Comparison of ENCODE assay signal across 31 mouse cellular contexts in the genomic region with DNA sequence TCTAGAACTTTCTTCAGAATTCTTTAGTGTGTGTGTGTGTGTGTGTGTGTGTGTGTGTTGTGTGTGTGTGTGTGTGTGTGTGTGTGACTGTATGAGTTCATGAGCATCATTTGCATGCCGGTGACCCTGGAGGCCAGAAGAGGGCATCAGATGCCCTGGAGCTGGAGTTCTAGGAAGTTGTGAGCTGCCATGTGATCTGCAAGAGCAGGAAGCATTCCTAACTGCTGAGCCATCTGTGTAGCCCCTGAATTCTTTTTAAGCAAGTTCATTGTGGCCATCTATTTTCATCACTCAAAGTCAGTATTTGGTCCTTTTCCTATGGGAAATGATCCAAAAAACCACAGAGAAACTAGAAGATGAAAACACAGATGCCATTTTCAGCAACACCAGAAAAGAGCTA. TPM values are rescaled to one million over a fixed set of nuclear protein-coding genes. Genes with fewer than 3 reads are reported as not detected.
A peak's percentile ranks its signal among the peaks of the same experiment; 100 is the strongest.
DNase-seq lines count a peak whose midpoint lies in the region; ATAC-seq and TF ChIP-seq lines count a peak whose summit lies in the region.
"Had no signal": no experiment of that assay in that cellular context is flagged by ENCODE, and none has a peak within 500 bp of the region (broad histone marks: within the 10 kb centered on the region; RNA-seq: fewer than 3 reads in every experiment).

No protein-coding gene starts in this region.

- H3K27ac ChIP-seq in liver, embryonic 14.5 days, result no peak overlapping the region
- H3K27ac ChIP-seq in liver, postnatal 0 days (ENCODE audit: low read depth), result no peak overlapping the region
- H3K27ac ChIP-seq in MEL (ENCODE audit: control insufficient read depth, low read depth, low read length), result no peak overlapping the region
- H3K27ac ChIP-seq in embryonic fibroblast, embryonic 13.5 days (ENCODE audit: insufficient read depth, low read length), result peak overlapping the region; percentile 6; the same call in 1 of the 2 replicates
- H3K27ac ChIP-seq: embryonic facial prominence, embryonic 12.5 days; forebrain, embryonic 12.5 days; heart, embryonic 13.5 days; hindbrain, embryonic 10.5 days; hindbrain, embryonic 15.5 days; layer of hippocampus, adult 2 months; left cerebral cortex, adult 2 months; limb, embryonic 13.5 days; liver, embryonic 13.5 days; lung, embryonic 15.5 days; midbrain, embryonic 12.5 days; neural tube, embryonic 13.5 days had no signal

- TF ChIP-seq CTCF in liver, embryonic 14.5 days (IDR thresholded peaks at IDR 0.05; ENCODE audit: low read depth), result peak; percentile 28; the same call in 1 of the 2 replicates
- no peak for TF ChIP-seq CTCF in liver, postnatal 0 days (IDR thresholded peaks at IDR 0.05; ENCODE audit: low read depth)
- TF ChIP-seq CTCF in MEL (IDR thresholded peaks at IDR 0.05 in 2 of 3, conservative IDR thresholded peaks at IDR 0.05 in 1 of 3; ENCODE audit: control insufficient read depth in 1 of 3, insufficient read depth in 1 of 3, low read depth in 2 of 3, low read length in 3 of 3, poor library complexity in 1 of 3, severe bottlenecking in 1 of 3), result peak in 2 of 3 experiments; percentile 4 to 7; a peak in 1 of 6 replicates
- TF ChIP-seq CTCF in embryonic fibroblast, embryonic 13.5 days (IDR thresholded peaks at IDR 0.05; ENCODE audit: borderline replicate concordance, insufficient read depth, low read length), result peak; percentile 21; the same call in 1 of the 2 replicates

- ATAC-seq in liver, embryonic 14.5 days (ENCODE audit: insufficient read depth), result no peak
- no peak for ATAC-seq in liver, postnatal 0 days
- ATAC-seq in megakaryocyte-erythroid progenitor cell, adult 5-6 weeks (replicated peaks; ENCODE audit: low FRiP score, low TSS enrichment, poor library complexity, severe bottlenecking), result no peak
- ATAC-seq: inflammation-experienced regulatory T-cells, adult 6 months had no signal

- 80% methylated on average over 1 of the region's 1 CpGs for WGBS in liver, embryonic 14.5 days (ENCODE audit: insufficient replicate concordance)
- WGBS in liver, postnatal 0 days (ENCODE audit: insufficient replicate concordance), result 80% methylated on average over 1 of the region's 1 CpGs

- H3K4me1 ChIP-seq in liver, embryonic 14.5 days (replicated peaks; ENCODE audit: control insufficient read depth in 2 of 2, insufficient read depth in 2 of 2, low read length in 1 of 2), result peaks cover 0 to 7% of the 10 kb centered on the region in 2 experiments; a peak in 2 of 4 replicates
- H3K4me1 ChIP-seq in liver, postnatal 0 days (ENCODE audit: insufficient read depth), result no peaks in the 10 kb centered on the region
- peaks cover 9 to 17% of the 10 kb centered on the region in 2 experiments for H3K4me1 ChIP-seq in MEL (ENCODE audit: control insufficient read depth in 1 of 2, insufficient read depth in 2 of 2, low read length in 2 of 2)
- peaks cover 5% of the 10 kb centered on the region; the same call in 1 of the 2 replicates for H3K4me1 ChIP-seq in embryonic fibroblast, embryonic 13.5 days (ENCODE audit: control insufficient read depth, insufficient read depth, low read length)
- H3K4me1 ChIP-seq: embryonic facial prominence, embryonic 12.5 days; forebrain, embryonic 12.5 days; hindbrain, embryonic 10.5 days; hindbrain, embryonic 15.5 days; limb, embryonic 13.5 days; lung, embryonic 15.5 days had no signal

- no peak for TF ChIP-seq RAD21 in MEL (IDR thresholded peaks at IDR 0.05; ENCODE audit: low read depth, low read length)

- no peaks in the 10 kb centered on the region for H3K36me3 ChIP-seq in liver, embryonic 14.5 days (replicated peaks; ENCODE audit: control insufficient read depth, insufficient read depth, low read depth)
- H3K36me3 ChIP-seq in liver, postnatal 0 days (replicated peaks; ENCODE audit: insufficient read depth, low read length), result no peaks in the 10 kb centered on the region
- H3K36me3 ChIP-seq in MEL (ENCODE audit: control insufficient read depth in 1 of 2, insufficient read depth in 2 of 2, low read length in 2 of 2), result peaks cover 0 to 25% of the 10 kb centered on the region in 2 experiments; a peak in 3 of 4 replicates

- H3K4me2 ChIP-seq in liver, embryonic 14.5 days (ENCODE audit: low read depth), result no peak overlapping the region
- no peak overlapping the region for H3K4me2 ChIP-seq in liver, postnatal 0 days (ENCODE audit: low read depth, low read length)
- H3K4me2 ChIP-seq: embryonic facial prominence, embryonic 12.5 days; forebrain, embryonic 12.5 days; heart, embryonic 13.5 days; hindbrain, embryonic 15.5 days; limb, embryonic 13.5 days; liver, embryonic 13.5 days; lung, embryonic 15.5 days; midbrain, embryonic 12.5 days; neural tube, embryonic 13.5 days had no signal

- TF ChIP-seq POLR2A in MEL (IDR thresholded peaks at IDR 0.05; ENCODE audit: control insufficient read depth in 1 of 2, insufficient read depth in 1 of 2, low read depth in 1 of 2, low read length in 2 of 2, poor library complexity in 1 of 2), result no peak
- TF ChIP-seq POLR2A in embryonic fibroblast, embryonic 13.5 days (IDR thresholded peaks at IDR 0.05; ENCODE audit: low read depth, low read length), result no peak

- H3K4me3 ChIP-seq in liver, embryonic 14.5 days (ENCODE audit: insufficient read depth in 1 of 2, low read depth in 2 of 2, low read length in 2 of 2), result no peak overlapping the region
- no peak overlapping the region for H3K4me3 ChIP-seq in liver, postnatal 0 days (ENCODE audit: low read depth, low read length)
- H3K4me3 ChIP-seq in MEL (ENCODE audit: control insufficient read depth in 1 of 2, insufficient read depth in 1 of 2, low read depth in 2 of 2, low read length in 2 of 2), result no peak overlapping the region
- no peak overlapping the region for H3K4me3 ChIP-seq in embryonic fibroblast, embryonic 13.5 days (ENCODE audit: insufficient read depth, low read length)
- H3K4me3 ChIP-seq: embryonic facial prominence, embryonic 12.5 days; forebrain, embryonic 12.5 days; heart, embryonic 13.5 days; hindbrain, embryonic 10.5 days; hindbrain, embryonic 15.5 days; layer of hippocampus, adult 2 months; left cerebral cortex, adult 2 months; limb, embryonic 13.5 days; liver, embryonic 13.5 days; lung, embryonic 15.5 days; midbrain, embryonic 12.5 days; neural tube, embryonic 13.5 days had no signal

- no peaks in the 10 kb centered on the region for H3K9me3 ChIP-seq in liver, embryonic 14.5 days (ENCODE audit: control insufficient read depth, low read length)
- no peaks in the 10 kb centered on the region for H3K9me3 ChIP-seq in liver, postnatal 0 days (ENCODE audit: low read length)
- H3K9me3 ChIP-seq in MEL (replicated peaks; ENCODE audit: insufficient read depth, low read length), result no peaks in the 10 kb centered on the region
- H3K9me3 ChIP-seq: embryonic facial prominence, embryonic 12.5 days; forebrain, embryonic 12.5 days; heart, embryonic 13.5 days; hindbrain, embryonic 10.5 days; hindbrain, embryonic 15.5 days; limb, embryonic 13.5 days; liver, embryonic 13.5 days; lung, embryonic 15.5 days; midbrain, embryonic 12.5 days; neural tube, embryonic 13.5 days had no signal

- DNase-seq in liver, embryonic 14.5 days (ENCODE audit: low read depth in 3 of 3, low spot score in 3 of 3), result no peak
- DNase-seq in liver, postnatal 0 days, result no peak
- peak; percentile 85 for DNase-seq in 3T3-L1 (ENCODE audit: low read depth, low spot score)
- DNase-seq in MEL (ENCODE audit: low read depth, low spot score), result no peak
- no peak for DNase-seq in left cerebral cortex, adult 8-10 months (ENCODE audit: low spot score in 2 of 2)
- DNase-seq in adrenal gland, postnatal 4 days (ENCODE audit: low spot score in 2 of 2), result no peak
- DNase-seq: adrenal gland, postnatal 10 days; cerebellum, adult 11-12 months; cerebellum, adult 9-11 months; embryo, embryonic 11 days; heart, postnatal 10 days; kidney, adult 2 months; kidney, postnatal 36 days; liver, embryonic 13.5 days had no signal

- no peaks in the 10 kb centered on the region for H3K79me2 ChIP-seq in MEL (ENCODE audit: control insufficient read depth, insufficient read depth, low read length, poor library complexity)

- no peak overlapping the region for H3K9ac ChIP-seq in liver, embryonic 14.5 days (replicated peaks)
- no peak overlapping the region for H3K9ac ChIP-seq in liver, postnatal 0 days (replicated peaks)
- H3K9ac ChIP-seq in MEL (ENCODE audit: control insufficient read depth, low read depth, low read length, poor library complexity, severe bottlenecking), result no peak overlapping the region
- H3K9ac ChIP-seq: embryonic facial prominence, embryonic 12.5 days; forebrain, embryonic 12.5 days; heart, embryonic 13.5 days; hindbrain, embryonic 15.5 days; limb, embryonic 13.5 days; liver, embryonic 13.5 days; lung, embryonic 15.5 days; midbrain, embryonic 12.5 days; neural tube, embryonic 13.5 days had no signal

- H3K27me3 ChIP-seq in liver, embryonic 14.5 days (ENCODE audit: control insufficient read depth, insufficient read depth, low read length), result no peaks in the 10 kb centered on the region
- H3K27me3 ChIP-seq in liver, postnatal 0 days (ENCODE audit: insufficient read depth, low read length), result no peaks in the 10 kb centered on the region
- no peaks in the 10 kb centered on the region for H3K27me3 ChIP-seq in MEL (ENCODE audit: control insufficient read depth in 1 of 2, insufficient read depth in 2 of 2, low read length in 2 of 2)
- H3K27me3 ChIP-seq: embryonic facial prominence, embryonic 12.5 days; forebrain, embryonic 12.5 days; heart, embryonic 13.5 days; hindbrain, embryonic 15.5 days; limb, embryonic 13.5 days; liver, embryonic 13.5 days; lung, embryonic 15.5 days; midbrain, embryonic 12.5 days; neural tube, embryonic 13.5 days had no signal

- TF ChIP-seq EP300 in liver, embryonic 14.5 days (IDR thresholded peaks at IDR 0.05; ENCODE audit: low read depth), result no peak
- TF ChIP-seq EP300 in liver, postnatal 0 days (IDR thresholded peaks at IDR 0.05; ENCODE audit: low read depth), result no peak
- TF ChIP-seq EP300 in MEL (IDR thresholded peaks at IDR 0.05; ENCODE audit: low read depth in 1 of 2, low read length in 2 of 2), result no peak

TF ChIP-seq in MEL, 35 proteins besides CTCF, POLR2A, EP300 and RAD21 (continues in another document):
- TF ChIP-seq GABPA (IDR thresholded peaks at IDR 0.05; ENCODE audit: low read depth, low read length) (no peak), ETS1 (IDR thresholded peaks at IDR 0.05; ENCODE audit: low read depth, low read length) (no peak)

RNA-seq across cellular contexts. Expression of gene Actc1, which starts 41.3 kb away (rescaled TPM):
- 1.1 and 1.6 TPM in 2 replicates for polyA plus RNA-seq in liver, embryonic 14.5 days (2012; rRNA removed)
- polyA plus RNA-seq in liver, embryonic 14.5 days (2014; fragmentation: Nextera tagmentation; extraction: Ambion mirVana), result 1.1 and 1.4 TPM in 2 replicates
- 1.1 and 12.1 TPM in 2 replicates for polyA plus RNA-seq in liver, postnatal 0 days (2015; fragmentation: Nextera tagmentation; extraction: Ambion mirVana)
- total RNA-seq in MEL (2012; rRNA removed), result 0.10 TPM in 1 of 2 replicates, not detected in the other
- polyA plus RNA-seq in MEL (2012; ENCODE audit: insufficient read depth in 1 of 2, insufficient read length in 2 of 2, low read depth in 1 of 2, low replicate concordance in 2 of 2, missing spikeins in 1 of 2), result not detected
- polyA plus RNA-seq in embryonic fibroblast, embryonic 13.5 days (2011; ENCODE audit: insufficient read length, low read depth, missing spikeins), result 1.2 TPM in 1 of 2 replicates, not detected in the other
- 1 to 10 TPM in 3 of 4 experiments, not detected in 1; 2.0 to 4.6 (median 2.2) TPM for total RNA-seq in left cerebral cortex, adult 8-10 months (2022)
- not detected in 2 replicates for total RNA-seq in megakaryocyte-erythroid progenitor cell, adult 5-6 weeks (2014; fragmentation: Nextera tagmentation)
- not detected in 2 replicates for total RNA-seq in megakaryocyte-erythroid progenitor cell, adult 5-6 weeks (2017)
- total RNA-seq in adrenal gland, postnatal 4 days (2021), result 10 to 100 TPM in 1 of 2 experiments, 1 to 10 TPM in 1; 7.6 to 23.1 TPM
- total RNA-seq: layer of hippocampus, adult 2 months; layer of hippocampus, postnatal 14 days; left cerebral cortex, adult 2 months; left cerebral cortex, postnatal 36 days; megakaryocyte, adult 5-6 weeks had no signal
- polyA plus RNA-seq: inflammation-experienced regulatory T-cells, adult 6 months had no signal
